Mouse (Mus musculus) skeletal muscle tissue, adult 2 months (tissue): Measurements from ENCODE around the gene Tnpo2.

Experiments
- DNase-seq: peaks from one replicate; pipeline ENCODE4 v3.0.0-alpha.2; 2012; ENCODE audit warnings: low read depth, low spot score

The Tnpo2 gene

DNA sequence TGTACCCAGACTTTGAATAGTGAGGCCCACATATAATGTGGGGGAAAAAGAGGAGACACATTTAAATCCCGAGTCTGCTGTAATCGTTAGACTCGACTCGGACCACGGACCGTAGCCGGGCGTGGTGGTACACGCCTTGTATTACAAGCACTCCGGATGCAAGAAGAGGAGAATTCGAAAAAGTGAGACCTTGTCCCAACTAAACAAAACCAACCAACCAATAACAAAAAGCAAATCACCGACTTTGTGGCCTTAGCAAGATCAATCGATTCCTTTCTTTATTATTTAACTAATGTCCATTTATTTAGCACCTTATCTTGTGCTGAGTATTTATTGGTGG lies 9.2 kb upstream of the Tnpo2 start:
- no peak for DNase-seq

- no peak for DNase-seq
Observed at GRCm38 (mm10) chr8:85027922-85028321, 8.8 kb upstream of the Tnpo2 start.

DNA sequence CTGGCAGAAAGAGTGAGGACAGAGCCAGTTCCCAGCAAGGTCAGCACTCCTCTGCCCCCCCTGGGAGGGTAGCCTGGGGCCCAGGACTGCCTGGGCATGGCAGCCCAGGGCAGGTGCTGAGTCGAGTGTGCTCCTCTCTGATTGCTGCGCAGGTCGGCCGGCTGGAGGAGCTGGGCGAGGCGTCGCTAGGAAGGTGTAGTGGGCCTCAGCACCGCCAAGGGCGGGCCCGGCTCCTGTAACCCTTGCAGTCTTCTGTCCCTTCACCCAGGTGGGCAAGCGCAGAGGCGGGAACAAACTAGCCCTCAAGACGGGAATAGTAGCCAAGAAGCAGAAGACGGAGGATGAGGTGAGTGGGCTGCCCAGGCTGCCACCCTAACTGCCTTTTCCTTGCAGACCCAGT lies 7.4 kb upstream of the Tnpo2 start:
- no peak for DNase-seq

DNA sequence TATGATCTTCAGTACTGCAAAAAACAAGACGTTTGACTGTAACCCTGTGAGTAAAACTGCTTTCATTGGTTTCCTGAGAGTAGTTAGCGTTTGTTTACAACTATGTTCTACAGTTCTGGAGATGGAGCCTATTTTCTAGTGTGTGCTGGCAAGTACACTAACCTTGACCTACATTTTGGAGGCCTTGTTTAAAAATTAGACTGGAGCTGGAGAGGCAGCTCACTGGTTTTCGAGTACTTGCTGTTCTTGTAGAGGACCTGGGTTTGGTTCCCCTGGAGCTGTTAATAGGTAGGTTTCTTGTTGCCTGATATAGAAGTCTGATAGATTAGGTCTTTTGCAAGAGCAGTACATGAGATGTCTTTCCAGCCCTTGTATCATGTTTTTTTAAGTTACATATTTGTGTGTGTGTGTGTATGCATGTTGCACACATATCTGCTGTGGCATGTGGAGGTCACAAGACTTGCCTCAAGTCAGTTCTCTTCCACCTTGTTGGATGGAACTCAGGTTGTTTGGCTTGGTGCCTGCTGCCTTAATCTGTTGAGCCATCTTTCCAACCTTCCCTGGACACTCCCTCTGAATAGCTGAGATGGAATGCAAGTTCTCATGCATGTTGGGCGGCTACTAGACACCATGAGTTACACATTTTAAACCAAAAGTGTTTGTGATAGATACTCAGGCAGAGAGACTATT lies 3.9 kb upstream of the Tnpo2 start:
- DNase-seq, result no peak

DNA sequence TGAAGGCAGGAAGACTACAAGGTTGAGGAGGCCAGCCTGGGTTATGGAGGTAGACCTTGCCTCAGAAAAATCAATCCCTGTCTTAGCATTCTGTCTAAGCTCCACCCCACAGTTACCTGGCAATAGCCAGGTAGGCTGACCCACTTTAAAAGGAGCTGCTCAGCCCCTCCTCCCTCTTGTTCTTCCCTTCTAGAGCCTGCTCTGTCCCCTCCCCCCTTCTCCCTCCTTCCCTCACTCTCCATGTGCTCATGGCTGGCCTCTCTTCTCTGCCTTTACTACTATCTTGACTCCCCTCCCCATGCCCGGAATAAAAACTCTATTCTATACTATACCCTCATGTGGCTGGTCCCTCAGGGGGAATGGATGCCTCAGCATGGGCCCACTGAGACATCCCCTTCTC lies 2.8 kb upstream of the Tnpo2 start:
- no peak for DNase-seq

- peak; percentile 85 for DNase-seq
Observed at GRCm38 (mm10) chr8:85034764-85035163, 2.0 kb upstream of the Tnpo2 start.

DNA sequence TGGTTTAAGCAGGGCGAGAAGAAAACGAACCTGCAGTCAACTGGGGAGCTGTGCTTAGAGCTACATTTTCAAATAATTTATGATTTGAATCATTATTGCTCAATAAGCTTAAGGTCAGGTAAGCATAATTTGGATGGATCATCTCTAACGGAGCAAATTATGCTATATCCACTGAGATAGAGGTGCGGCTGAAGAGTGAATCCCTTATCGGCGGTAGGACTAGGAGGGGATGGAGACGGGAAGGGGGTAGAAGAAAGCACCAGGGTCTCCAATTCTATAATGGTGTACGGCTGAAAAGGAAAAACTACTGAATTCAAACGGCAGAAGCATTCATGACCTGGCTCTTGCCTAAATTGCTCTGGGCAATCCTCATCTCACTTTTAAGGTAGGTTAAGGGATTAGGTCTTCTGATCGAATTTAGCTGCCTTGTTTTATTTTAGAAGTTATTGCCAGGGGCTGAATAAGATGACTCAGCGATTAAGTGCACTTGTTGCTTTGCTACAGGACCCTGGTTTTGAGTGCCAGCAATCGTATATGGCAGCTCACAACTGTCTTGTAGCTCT lies 1.5 kb upstream of the Tnpo2 start:
- no peak for DNase-seq

GRCm38 (mm10) chr8:85035728-85036310 lies 896 bp upstream of the Tnpo2 start:
- DNase-seq, result no peak

GRCm38 (mm10) chr8:85036381-85036717 lies 366 bp upstream of the Tnpo2 start:
- no peak for DNase-seq

- no peak for DNase-seq
Observed at GRCm38 (mm10) chr8:85037366-85037680, 608 bp downstream of the Tnpo2 start.

DNA sequence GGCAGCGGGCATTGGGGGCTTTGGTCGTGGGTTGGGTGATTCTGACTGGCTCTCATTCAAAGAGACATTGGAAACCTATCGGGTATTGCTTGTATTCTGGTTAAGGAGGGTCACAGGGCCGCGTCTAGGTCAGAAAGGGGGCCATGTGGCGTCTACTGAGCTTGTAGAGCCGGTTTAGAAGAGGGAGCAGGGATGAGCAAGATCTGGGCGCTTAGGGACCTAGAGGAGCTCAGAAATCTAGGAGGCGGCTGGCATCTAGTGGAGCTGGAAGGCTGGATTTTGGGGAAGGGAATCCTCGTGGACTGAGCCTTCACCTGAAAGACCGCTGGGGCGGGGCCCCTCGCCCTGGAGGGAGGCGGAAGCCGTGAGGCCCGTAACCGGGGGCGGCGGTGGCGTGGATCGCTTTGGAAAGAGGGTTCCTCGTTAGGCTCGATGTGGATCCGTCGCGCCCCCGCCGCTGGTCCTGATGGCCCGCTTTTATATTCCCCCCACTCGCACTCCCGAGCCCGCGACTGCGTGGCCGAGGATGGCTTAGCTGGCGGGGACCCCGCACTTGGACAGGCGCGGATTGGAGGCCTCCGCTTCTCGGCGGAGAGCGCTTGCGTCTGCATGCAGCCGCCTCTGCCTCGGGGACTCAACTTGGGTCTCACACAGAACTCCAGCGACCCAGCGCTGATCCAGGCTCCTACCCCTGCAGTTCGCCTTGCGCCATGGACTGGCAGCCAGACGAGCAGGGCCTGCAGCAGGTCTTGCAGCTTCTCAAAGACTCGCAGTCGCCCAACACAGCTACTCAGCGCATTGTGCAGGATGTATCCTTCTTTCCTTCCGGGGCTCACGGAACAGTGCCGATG lies 1.2 kb downstream of the Tnpo2 start:
- no peak for DNase-seq

DNA sequence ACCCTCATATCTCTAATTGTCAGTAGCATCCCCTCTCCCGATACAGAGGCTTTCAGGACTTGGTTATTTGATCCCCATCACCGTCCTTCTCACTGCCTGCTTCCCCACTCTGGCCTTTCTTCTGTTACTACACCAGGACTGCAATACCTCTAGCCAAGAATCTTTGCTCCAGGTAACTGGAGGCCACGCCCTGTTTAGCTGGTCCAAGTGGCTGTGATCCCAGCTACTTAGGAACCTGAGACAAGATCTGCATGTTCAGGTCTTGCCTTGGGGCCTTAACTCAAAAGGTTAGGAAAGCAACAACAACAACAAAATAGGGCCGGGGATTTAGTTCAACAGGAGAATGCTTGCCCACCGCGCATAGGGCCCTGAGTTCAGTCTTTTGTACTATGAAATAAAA lies 6.9 kb downstream of the Tnpo2 start:
- no peak for DNase-seq

DNA sequence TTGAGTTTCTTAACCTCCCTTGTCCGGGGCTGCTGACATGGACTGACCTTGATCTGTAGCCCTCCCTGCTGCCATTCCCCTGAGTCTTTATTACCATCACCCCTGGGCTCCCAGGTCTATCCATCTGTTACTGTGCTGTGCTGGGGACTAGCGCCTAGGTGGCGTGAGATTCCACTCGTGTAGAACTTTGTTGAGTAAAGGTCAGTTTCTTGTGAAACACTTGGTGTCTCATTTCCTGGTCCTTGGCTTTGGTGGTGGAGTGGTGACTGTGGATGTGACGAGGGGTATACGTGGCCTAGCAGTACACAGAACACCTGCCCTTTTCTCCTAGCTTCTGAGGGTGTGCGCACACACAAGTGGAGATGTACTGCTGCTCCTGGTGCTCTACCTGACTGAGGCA lies 20.7 kb downstream of the Tnpo2 start:
- DNase-seq, result no peak

GRCm38 (mm10) chr8:85059879-85060616 lies 23.3 kb downstream of the Tnpo2 start, which contains the start of gene Fbxw9:
Fbxw9 (plus strand) TSS chr8:85060055.
- DNase-seq, result peak; percentile 88

DNA sequence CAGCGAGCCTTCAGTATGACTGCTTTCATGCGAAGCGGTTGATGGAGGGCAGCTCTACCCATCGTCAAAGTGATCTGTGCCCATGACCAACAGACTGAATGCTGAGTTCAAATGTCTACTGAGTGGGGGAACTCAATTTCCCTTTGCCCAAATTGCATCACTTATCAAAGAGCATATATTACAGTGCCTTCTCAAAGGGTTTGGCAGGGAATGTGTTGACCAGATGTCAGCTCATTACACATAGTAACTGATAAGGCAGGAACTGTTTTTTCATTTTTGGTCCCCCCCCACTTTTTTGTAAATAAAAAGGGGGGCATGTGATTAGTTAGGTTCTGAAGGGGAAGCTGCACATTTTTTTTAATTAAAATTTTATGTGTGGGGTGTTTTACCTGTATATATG lies 25.9 kb downstream of the Tnpo2 start:
- no peak for DNase-seq

DNA sequence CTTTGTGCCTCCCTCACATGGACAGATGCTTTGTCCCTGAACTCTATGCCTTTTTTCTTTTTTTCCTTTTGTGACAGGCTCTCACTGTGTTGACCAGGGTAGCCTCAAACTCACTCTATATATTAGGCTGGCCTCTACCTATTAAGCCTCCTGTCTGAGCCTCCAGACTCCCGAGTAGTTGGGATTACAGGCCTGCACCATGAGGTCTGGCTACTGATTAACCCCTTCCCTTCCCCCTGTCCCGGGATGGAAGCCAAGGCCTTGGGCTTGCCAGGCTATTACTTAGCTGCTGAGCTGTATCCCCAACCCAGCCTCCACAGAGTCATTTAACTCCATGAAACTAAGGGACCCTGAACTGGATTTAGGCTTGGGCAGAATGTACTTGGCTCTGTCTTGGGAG lies 28.5 kb downstream of the Tnpo2 start:
- no peak for DNase-seq

- no peak for DNase-seq
Observed at GRCm38 (mm10) chr8:85067155-85067554, 30.4 kb downstream of the Tnpo2 start.

GRCm38 (mm10) chr8:85067982-85068381 lies 31.3 kb downstream of the Tnpo2 start, which contains the start of gene Gm5741:
Gm5741 (minus strand) TSS chr8:85067982.
- DNase-seq, result no peak

DNA sequence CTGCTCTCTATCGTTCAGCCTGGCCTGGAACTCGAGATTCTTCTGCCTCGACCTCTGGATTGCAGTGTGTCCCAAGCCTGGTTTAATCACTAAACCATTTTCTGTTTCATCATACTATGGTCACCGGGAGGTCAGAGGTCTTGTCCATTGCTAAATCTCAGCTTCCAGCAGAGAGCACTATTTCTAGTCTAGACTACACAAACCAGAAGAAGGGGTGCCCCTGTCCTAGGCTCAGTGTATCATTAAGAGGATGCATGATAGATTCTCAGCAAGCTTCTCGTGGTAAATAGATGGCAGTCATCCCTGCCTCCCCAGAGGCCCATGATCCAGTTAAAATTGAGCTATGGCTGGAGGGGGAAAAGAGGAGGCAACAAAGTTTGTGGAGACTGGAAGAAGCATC lies 34.3 kb downstream of the Tnpo2 start:
- DNase-seq, result no peak

GRCm38 (mm10) chr8:85071514-85072281 lies 35.0 kb downstream of the Tnpo2 start, which contains the start of gene Dhps:
Dhps (plus strand) TSS chr8:85071757.
- peak; percentile 86 for DNase-seq

DNA sequence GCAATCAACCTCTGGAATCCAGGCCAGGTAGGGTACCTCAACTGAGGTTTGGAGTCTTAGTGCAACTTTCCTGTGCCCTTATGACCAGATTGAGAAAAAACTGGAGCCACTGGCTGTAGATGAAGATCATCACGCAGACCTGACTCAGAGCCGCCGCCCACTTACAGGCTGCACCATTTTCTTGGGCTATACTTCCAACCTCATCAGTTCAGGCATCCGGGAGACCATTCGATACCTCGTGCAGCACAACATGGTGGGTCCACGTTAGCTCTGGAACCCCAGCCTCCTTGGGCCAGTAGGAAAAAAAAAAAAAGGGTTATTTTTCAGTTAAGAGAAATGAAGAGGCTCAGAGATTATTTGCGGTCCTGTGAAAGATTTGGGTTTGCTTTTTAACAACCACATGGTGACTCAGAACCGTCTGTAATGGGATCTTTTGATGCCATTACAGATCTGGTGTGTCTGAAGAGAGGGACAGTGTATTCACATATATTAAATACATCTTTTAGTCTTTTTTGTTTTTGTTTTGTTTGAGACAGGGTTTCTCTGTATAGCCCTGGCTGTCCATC lies 35.7 kb downstream of the Tnpo2 start:
- DNase-seq, result no peak
